Mouse (Mus musculus): ENCODE results near the gene Nploc4.

DNA sequence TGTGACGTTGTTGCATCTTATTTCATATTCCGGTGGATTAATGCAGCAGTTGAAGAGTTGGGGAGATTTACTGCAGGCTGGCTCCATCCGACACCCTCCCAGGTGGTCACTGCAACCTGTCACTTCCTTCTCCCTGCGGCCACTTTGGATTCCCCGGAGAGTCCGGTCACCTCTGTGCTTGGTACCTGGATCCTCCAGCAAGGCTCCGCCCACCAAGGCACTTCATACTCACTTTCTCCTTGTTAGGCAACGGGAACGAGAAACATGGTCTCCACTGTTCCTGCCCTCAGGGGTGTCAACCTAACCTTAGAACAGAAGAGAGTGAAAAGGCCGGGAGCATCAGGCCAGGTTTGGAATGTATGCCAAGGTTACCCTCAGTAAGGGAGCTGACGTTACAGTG is 86.8 kb downstream of the Nploc4 start:
- TF ChIP-seq POLR2A (IDR thresholded peaks at IDR 0.05; ENCODE audit: insufficient read length, low read depth) (no peak), POLR2AphosphoS2 (IDR thresholded peaks at IDR 0.05; ENCODE audit: insufficient read length, low read depth) (no peak), CEBPB (IDR thresholded peaks at IDR 0.05; ENCODE audit: insufficient read depth, poor library complexity, severe bottlenecking) (no peak), MAX (IDR thresholded peaks at IDR 0.05; ENCODE audit: low read depth) (no peak), TCF12 (IDR thresholded peaks at IDR 0.05; ENCODE audit: insufficient read depth, poor library complexity, severe bottlenecking) (no peak)

Measured in myocyte (in vitro differentiated cells).